Mouse (Mus musculus) adrenal gland (tissue): ENCODE data around the gene Rab30.

ENCODE experiments used
- intact Hi-C: fragments of 180-260 bp; cut with DNase I; formaldehyde crosslinking; loops from one replicate; pipeline ENCODE4 v1.15.1; 2025

Rab30 gene

DNA sequence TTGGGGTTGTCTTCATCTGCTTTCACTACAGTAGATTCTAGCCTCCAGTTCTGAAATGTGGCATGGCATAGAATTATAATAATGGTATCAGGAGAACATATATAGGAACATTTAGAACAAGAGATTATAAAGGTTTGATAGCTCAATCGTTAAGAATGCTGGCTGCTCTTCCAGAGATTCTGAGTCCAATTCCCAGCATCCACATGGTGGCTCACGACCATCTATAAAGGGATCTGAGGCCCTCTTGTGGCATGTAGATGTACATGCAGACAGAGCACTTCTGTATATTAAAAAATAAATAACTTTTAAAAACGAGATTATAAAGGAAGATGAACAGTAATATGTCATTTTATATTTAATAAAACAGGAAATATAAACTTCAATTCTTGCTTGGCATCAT, 152.1 kb downstream of the Rab30 start:
- intact Hi-C loops, result loop anchor here (2.0 kb wide), 1 partner anchor 19 kb away; the partner anchor contains the start of genes Ddias and Prcp
